Mouse (Mus musculus) heart, adult 9 months (tissue): ENCODE measurements around the gene Eps8.
A peak's percentile ranks its signal among the peaks of the same experiment; 100 is the strongest.

Source experiments
- DNase-seq, 2 experiments: peaks; one replicate each; pipeline ENCODE4 v3.0.0; 2022; ENCODE audit warnings: low spot score in 2 of 2

Gene Eps8

DNA sequence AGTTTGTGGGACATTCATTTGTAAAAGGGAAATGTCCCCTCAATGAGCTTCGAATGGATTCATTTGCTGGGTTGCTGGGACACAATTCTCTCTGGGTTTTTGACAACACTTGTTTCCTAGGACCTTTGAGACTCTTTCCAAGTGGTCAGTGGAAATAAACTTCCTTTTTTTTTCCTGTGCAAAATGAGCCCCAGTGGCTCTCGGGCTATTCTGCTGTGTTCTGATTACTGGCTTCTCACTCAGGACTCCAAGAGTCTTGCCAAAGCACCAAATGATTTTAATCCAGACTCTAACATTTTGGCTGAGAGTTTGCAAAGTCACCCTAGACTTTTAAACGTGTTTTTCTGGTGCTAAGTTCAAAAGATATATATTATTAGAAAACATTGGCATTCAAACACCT is 10.3 kb upstream of the Eps8 start:
- peak; percentile 40 to 57 for DNase-seq

DNA sequence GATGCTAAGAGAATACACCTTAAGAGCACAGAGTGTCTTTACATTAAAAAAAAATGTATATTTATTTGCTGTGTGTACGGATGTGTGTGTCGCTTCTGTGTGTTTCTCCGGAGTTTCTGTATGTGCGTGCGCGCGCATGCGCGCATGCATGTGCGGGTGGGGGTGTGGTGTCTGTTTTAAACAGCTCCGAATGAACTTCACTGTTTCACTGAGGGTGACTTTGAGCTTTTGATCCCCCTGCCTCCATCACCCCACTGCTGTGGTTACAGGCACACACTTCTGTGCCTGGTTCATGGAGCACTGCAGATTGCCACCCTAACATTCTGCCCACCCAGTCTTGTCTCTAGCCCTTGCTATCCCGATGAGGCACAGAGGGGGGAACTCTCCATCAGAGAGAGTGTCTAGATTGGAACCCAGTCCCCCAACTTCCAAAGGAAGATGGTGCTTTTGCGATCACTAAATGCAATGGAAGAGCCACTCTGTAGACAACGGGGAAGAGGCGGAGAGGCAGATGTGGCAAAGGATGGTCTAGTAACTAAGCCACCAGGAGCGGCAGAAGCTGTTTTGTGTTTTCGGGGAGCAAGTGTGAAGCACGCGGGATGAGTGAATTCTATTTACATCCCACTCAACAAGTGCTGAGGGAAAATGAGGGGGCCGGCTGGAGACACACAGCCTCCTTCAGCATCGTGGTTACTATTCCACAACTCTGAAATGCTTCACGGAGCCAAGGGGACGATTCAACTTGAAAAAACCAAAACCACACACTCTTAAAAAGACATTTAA is 7.1 kb upstream of the Eps8 start:
- DNase-seq, result no peak

DNA sequence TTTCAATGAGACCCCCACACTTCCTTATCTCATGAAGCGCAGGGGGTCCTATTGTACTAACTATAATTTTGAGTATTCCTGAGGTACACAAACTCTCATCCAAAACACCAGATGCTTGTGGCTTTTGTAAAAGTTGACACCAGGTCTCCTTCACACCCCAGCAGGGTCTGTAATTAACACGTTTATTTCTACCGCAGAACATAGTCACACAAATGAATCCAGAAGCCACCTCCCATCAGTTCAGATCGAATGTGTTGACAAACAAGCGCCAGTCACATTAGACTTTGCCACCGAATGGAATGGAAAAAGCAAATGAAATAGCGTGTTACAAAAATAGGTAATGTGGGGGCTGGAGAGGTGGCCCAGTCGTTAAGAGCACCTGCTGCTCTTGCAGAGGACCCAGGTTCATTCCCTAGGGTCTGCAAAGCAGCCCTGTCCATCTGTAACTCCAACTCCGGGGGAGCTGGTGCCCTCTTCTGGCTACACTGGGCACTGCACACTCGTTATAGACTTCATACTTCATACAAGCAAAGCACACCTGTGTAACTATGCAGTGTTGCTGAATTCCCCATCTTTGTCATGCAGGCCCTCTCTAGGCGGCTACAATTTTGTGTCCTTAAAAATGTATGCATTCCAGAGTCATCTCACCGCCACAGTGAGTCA is 3.9 kb upstream of the Eps8 start:
- DNase-seq, result no peak

DNA sequence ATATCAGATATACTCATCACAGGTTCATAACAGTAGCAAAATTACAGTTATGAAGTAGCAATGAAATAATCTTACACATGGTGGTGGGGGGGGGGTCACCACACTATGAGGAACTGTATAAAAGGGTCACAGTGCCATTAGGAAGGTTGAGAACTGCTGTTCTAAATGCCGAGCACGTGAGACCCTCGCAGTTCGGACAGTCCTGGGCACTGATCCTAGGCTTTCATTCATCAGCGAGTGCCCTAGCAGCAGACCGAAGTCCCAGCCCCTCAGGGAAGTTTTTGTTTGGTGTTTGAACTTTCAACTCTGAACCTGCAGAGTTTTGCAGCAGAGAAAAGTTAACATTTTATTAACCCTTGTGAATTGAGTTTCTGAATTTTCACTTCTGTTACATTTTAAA is 2.5 kb upstream of the Eps8 start:
- no peak for DNase-seq

DNA sequence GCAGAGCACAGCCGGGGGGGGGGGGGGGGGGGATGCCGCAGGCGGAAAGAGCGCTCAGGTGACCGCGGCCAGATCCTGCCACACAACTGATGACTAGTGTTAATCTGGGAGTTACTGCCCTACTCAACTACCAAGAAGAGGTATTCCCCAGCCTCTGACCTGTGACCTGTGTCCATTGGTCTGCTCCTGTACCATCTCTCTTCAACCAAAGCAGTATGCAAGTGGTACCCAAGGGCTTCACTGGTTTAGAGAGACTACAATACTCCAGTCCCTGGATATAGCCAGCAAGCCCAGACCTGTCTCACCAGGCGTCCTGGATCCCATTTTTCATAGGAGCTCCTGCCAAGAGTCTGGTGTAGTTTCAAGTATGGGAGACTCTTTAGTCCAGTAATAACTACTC is 5.1 kb downstream of the Eps8 start:
- no peak for DNase-seq

DNA sequence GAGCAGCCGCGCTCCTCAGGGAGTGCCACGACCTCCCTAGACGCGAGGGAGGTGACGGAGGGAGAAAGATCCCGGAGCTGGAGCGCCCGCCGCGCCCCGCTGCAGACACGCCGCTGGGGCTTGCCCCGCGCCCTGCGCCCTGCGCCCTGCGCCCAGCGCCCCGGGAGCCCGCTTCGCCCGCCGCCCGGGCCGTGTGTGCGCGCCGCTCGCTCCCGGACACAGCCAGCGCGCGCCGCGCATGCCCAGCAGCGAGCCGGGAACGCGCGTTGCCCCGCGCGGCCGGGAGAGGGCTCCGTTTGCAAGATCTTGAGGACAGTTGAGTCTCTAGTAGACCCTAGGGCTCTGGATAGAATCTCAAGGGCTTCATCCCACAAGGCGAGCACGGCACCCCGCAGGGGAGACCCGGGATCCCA is 5.6 kb downstream of the Eps8 start:
- DNase-seq, result peak; percentile 88 to 90

DNA sequence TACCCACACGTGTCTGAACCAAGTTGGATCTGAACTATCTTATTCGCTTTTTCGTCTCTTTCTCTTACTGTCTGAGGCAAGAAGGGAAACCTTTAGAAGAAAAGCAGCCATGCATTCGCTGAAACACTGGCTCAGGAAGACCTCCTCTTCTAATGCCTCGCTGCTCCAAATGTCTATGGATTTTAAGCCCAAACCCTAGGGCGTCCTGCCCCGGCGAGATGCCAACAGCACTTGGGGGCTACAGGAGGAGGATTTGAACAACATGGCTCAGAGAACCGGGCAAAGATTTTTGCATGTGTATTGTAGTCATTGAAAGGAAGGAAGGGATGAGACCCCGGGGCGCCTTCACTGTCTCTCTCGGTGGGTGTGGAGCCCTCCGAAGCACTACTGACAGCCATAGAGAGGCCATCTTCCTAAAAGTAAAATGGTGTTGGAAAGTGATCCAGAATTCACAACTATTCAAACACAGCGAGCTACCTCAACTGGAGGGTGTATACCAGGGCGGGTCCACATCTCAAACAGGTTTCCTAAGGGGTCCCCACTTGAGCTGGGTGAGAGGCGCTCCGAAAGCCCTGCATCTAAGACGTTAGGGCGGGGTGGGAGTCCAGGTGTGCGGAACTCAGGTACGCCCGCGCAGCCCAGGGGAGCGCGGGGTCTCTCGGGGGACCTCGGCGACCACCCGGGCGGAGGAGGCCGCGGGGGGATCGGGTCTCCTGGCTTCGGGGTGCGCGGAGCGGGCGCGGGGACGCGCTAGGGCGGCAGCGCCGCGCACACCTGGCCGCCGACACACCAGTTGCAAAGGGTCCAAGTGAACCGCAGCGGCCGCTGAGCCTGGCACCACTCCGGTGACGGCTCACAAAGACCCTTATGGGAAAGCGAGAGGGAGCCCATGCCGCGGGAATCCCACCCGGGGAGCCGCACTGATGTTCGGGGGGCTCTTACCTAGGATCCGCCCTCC is 6.3 kb downstream of the Eps8 start:
- DNase-seq, result peak in 1 of 2 experiments; percentile 10

DNA sequence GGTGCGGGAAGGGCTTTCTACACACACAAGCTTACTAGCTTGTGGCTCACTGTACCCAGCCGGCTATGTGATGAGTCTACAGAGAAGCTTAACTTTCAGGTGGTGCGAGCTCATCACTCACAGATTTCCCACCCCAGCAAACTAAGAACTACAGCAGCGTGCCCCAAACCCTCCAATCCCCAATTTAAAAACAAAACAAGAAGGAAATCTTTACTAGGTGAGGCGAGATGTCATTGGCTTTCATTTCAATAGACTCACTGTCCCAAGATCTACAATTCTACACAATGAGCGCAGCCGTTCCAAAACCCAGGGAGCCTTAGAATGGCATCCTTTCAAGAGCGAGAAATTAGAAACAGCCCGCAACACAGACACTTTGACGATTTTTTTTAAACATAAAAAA is 7.0 kb downstream of the Eps8 start:
- DNase-seq, result peak in 1 of 2 experiments; percentile 23

DNA sequence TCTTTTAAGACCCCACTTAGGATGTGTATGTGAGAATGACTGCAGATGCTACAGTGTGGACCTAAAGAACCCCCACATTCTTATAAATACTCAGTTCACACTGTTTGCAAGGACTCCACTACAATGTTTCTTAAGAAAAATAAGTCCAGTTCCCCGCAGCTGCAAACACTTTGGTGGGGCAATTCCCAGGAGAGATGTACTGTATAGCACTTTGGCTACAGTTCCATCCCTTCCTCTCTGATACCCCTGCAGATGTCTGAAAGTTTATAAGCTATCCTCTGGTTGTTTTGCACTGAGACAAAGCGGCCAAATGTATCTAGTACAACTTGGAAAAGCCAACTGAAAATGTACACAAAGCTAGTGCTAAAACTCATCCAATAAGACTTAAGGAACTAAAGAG is 8.0 kb downstream of the Eps8 start:
- DNase-seq, result peak in 1 of 2 experiments; percentile 18

DNA sequence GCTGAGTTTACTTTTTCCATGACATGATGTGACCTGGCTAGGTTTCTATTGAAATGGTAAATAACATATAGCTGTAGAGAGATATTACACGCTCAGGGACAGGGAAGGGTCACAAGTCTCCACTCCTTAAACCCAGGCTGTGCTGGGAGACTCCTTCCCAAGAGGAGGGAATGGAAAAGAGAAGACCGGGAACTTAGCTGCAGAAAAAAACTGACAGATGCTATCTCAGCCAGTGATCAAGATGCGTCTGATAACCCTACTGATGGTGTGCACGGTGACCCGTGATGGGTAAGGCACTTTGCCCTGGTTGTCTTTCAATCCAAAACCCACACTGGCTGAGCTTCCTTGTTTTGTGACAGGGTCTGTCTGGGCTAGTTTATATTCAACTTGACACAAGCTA is 9.8 kb downstream of the Eps8 start:
- DNase-seq, result no peak

DNA sequence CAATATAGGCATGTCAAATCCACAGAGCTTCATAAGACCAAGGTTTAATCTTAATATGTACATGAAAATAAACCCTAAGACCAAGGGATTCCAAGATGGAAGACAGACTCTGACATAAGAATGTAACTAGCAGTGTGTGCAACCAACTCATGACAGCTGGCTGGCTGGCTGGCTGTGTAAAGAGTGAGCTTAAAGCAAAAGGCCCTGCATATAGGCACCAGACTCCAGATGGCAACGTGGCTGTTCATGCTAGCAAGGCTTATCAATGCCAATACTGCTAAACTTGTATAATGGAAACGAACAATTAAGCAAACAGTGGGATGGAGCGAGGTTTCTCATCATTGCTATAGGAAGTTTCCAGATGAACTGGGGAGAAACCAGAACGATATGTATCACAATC is 10.9 kb downstream of the Eps8 start:
- DNase-seq, result no peak

DNA sequence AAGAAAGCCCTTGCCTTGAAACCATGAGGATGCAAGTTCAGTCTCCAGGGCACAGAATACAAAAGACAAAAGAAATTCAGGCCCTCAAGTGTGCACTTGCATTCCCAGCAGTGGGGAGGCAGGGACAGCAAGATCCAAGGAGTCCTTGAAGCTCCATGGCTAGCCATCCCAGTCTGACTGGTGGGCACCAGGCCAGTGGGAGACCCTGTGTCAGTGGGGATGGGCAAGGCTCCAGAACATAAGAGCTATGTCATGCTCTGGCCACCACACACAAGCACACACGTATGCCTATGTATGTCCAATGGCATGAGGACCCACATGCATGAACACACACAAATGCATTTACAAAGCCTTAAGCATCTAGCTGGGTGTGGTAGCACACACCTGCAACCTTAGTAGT is 13.0 kb downstream of the Eps8 start:
- DNase-seq, result no peak

DNA sequence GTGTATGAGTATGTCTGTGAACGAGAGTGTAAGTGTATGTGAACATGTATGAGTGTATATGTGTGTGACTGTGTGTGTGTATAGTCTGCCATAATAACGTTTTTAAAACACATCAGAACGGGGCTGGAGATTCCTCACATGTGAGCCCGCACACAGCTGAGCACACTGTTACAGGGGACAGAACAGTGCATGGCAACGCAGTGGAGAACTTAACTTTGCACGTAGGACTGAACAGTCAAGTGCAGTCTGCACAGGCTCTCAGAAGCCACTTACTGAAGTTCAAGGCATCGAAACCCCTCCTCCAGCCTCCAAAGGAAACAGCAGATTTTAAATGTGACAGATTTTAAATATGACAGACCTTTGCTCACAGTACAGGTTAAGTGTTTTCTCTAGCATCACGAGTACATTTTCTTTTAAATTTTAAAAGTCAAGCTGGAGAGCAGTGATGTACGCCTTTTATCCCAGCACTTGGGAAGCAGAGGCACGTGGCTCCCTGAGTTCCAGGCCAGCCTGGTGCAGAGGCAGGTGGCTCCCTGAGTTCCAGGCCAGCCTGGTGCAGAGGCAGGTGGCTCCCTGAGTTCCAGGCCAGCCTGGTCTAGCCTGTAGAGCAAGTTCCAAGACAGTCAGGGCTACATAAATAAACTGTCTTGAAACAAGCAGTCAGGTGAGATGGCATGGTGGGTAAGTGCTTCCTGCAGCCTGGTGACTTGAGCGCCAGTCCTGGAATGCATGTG is 15.7 kb downstream of the Eps8 start:
- no peak for DNase-seq

DNA sequence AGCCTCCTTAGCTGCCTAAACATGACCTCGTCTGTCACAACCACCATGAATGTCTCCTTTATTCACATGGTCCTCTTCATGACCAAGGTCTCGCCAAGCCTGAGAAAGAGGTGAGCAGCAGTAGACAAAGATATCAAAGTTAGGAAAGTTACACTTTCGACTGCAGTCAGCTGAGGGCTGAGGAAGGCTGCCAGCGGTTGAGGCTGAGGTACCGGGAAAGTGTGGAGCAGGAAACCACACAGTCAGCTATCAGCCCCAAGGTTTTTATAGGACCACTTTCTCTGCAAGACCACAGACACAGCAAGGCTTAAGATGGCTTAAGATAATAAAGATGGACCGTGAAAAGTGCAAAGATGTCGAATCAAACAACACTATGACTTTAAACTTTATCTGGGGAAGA is 17.2 kb downstream of the Eps8 start:
- DNase-seq, result no peak

DNA sequence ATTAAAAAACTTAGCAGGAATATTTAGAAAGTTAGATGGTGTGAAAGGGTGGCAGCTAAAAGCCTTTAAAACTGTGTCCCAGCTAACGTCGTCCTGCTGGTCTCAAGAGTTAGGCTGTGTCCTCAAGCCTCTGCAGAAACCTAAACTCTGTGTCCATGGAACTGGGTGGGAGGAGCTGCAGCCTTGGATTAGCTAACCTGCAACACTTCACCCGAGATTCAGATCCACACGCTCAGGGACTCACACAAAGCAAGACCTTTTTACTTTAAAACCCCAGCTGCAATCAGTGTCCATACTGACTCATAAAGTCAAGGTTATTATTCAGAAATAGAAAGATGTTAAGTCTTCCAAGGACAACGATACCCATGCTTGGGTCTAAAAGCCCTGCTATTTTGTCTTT is 18.5 kb downstream of the Eps8 start:
- DNase-seq, result no peak

DNA sequence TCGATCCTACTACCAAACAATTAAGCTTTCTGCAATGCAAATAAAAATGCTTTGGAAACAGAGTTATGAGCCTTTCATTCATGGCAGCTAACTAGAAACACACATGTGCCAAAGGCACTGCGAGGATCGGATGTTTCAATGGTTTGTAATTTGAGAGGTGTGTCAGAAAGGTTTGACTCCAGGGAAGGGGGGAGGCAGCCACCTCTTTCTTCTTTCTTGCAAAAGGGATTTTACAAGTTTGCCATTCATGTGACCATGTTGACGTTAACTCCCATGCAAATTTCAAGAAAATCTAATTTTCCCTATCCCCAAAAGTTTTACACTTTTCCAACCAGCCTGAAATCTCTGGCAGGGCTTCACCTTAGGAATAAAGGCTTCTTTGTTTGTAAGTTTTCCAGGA is 21.1 kb downstream of the Eps8 start:
- DNase-seq, result no peak

DNA sequence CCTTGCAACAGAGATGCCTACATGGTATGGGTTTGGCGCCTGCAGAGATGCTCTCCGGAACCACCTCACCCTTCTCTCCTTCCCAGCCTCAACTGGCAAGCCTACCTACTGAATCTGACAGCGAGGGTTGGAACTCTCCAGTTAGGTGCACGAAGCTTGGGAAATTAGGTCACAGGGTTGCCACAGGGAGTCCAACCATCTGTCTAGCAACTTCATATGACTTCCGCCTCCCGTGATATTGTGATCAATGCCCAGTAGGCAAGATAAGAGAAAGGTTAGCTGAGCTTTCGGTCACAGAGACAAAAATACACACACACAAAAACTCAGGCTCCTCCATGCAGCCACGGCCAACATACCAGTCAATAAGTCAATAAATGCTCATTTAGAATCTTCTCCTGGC is 21.6 kb downstream of the Eps8 start:
- no peak for DNase-seq

DNA sequence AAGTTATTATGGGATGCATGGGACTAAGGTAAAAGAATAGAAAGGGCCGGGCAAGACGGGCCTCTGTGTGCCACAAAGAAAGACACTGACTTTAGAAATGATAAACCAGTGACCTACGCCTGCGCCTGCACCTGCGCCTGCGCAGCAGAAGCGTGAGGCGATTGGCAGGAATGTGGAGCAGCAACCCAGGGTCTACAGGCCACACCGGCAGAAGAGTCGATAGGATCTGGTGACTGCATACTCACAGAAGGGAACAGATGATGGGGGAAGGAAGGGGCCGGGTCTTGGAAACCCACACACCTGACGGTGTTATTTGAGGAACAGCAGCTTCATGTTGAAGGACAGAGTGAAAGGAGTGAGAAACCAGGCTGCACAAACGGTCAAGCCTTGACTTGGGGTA is 24.3 kb downstream of the Eps8 start:
- no peak for DNase-seq

DNA sequence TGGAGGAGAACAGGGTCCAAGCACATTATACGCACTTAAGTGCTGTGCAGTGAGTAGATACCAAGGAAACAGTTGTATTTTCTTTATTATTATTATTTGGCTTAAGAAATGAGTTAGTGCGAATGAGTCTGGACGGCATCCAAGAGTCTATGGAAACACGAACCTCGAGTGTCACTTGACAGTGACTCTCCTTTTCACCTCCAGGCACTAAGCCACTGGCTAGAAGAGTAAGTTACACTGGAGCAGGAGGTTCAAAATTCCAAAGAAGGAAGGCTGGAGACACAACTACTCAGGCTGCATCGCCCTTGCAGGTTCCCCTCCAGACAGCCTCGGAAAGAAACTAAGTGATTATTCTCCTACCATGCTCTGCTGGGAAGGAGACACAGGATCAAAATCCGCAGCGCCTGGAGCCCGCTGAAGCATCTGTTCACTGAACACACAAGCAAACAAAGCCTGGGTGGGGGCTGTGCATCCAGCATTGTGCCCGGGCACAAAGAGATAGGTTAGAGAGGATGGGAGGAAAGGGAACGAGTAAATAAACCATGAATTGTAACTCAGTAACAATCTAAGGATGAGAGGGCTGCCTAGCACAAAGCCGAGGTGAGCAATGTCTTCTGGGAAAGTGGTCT is 25.0 kb downstream of the Eps8 start:
- no peak for DNase-seq

DNA sequence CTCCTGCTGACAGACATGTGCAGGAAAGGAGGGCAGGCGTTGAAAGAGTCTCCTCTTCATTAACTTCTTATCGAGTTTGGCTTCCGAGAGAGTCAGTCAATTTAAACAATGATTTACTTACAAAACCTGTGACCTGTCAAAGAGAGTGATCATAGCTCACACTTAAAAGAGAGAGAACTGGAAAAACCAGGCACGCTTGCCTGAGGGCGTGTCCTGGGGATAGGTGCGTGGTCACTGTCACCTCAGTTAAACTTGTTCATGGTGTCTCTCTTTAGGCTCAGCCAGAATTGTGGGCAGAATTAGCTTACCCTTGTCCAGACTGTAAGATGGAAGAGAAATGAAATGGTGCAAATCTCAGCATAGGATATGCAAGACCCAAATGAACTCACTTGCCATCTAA is 26.0 kb downstream of the Eps8 start:
- no peak for DNase-seq

DNA sequence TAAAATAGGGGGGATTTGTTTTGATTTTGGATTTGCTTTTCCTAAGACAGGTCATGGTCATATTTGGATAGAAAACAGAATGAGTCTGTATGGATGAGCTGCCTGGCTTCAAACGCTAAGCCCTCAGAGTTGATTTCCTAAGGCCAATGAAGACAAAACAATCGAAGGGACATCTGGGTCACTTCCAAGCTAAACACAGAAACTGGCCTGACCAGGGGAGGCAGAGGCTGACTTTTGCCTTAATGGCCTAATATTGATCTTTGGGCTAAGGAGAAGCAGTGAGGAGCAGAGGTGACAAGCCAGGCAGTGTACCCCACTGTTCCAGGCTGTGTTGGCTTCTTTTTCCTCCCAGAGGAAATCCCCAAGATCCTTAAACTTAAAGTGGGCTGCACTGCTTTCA is 33.7 kb downstream of the Eps8 start:
- DNase-seq, result peak in 1 of 2 experiments; percentile 16
